Mouse (Mus musculus) heart, adult 2 months (tissue): ENCODE data around the gene Stab1. TPM values are rescaled to one million over a fixed set of nuclear protein-coding genes. Genes with fewer than 3 reads are reported as not detected.

ENCODE experiments used
- DNase-seq, 2 experiments: peaks; one replicate each; pipeline ENCODE4 v3.0.0; 2021
- H3K27ac ChIP-seq: fragments of 200-600 bp; 2 replicates; pipeline ENCODE4 v1.8.1; 2022
- H3K27me3 ChIP-seq: fragments of 200-500 bp; 2 replicates; pipeline ENCODE4 v1.6.1; 2012; ENCODE audit warnings: mild to moderate bottlenecking, low read length, inconsistent platforms, mixed read lengths; ENCODE audit not compliant: control insufficient read depth, insufficient read depth
- H3K36me3 ChIP-seq: fragments of 200-500 bp; 2 replicates; pipeline ENCODE4 v1.6.1; 2012; ENCODE audit warnings: low read length, inconsistent platforms; ENCODE audit not compliant: control insufficient read depth, insufficient read depth
- H3K4me1 ChIP-seq: fragments of 200-500 bp; 2 replicates; pipeline ENCODE4 v1.6.1; 2011; ENCODE audit warnings: low read length; ENCODE audit not compliant: control insufficient read depth, insufficient read depth
- H3K4me3 ChIP-seq: fragments of 200-600 bp; 2 replicates; pipeline ENCODE4 v1.8.1; 2022
- H3K79me2 ChIP-seq: fragments of 200-500 bp; replicated peaks from 2 replicates; pipeline ENCODE4 v1.6.1; 2012; ENCODE audit warnings: mild to moderate bottlenecking, inconsistent platforms, low read length, moderate library complexity, mixed read lengths; ENCODE audit not compliant: control insufficient read depth, insufficient read depth
- H3K9ac ChIP-seq: fragments of 200-500 bp; 2 replicates; pipeline ENCODE4 v1.6.1; 2012; ENCODE audit warnings: low read depth, mild to moderate bottlenecking, control low read depth, inconsistent platforms, low read length, mixed read lengths
- CTCF ChIP-seq: fragments of 200-600 bp; IDR thresholded peaks from 2 replicates; pipeline ENCODE4 v1.8.1; 2022; ENCODE audit warnings: antibody characterized with exemption, mild to moderate bottlenecking, moderate library complexity
- EP300 ChIP-seq: fragments of 200-500 bp; IDR thresholded peaks from 2 replicates; pipeline ENCODE4 v1.6.1; 2011; ENCODE audit warnings: low read depth, low read length, control low read depth; ENCODE audit not compliant: insufficient read depth
- POLR2A ChIP-seq: fragments of 200-500 bp; IDR thresholded peaks from 2 replicates; pipeline ENCODE4 v1.6.1; 2011; ENCODE audit warnings: mild to moderate bottlenecking, low read depth, low read length, control low read depth; ENCODE audit not compliant: insufficient read depth
- WGBS: fragments of 180-500 bp; shearing (Covaris S2); methylation state at CpG from one replicate; pipeline ENCODE4 v1.1.7; 2018; 5-methylcytosine and 5-hydroxymethylcytosine counted together
- intact Hi-C: fragments of 180-260 bp; cut with DNase I; formaldehyde crosslinking; loops from one replicate; pipeline ENCODE4 v1.15.1; 2025
- polyA plus RNA-seq: library from polyadenylated mRNA; depleted of rRNA; stranded (reverse); fragments of >200 nt; gene quantifications from 2 replicates; pipeline ENCODE4 v1.2.3, GENCODE M21; 2012
- total RNA-seq, 2 experiments: library from RNA; stranded (reverse); gene quantifications; 2 replicates each; pipeline ENCODE4 v1.2.3; 2021

Stab1 gene
- total and polyA plus RNA-seq, 3 experiments, result 64.2 to 77.0 (median 65.0) TPM

GRCm38 (mm10) chr14:31213868-31214267 lies 45.4 kb upstream of the Stab1 start:
- H3K4me1 ChIP-seq, result peaks cover 7% of the 10 kb centered on the region
- H3K36me3 ChIP-seq, result no peaks in the 10 kb centered on the region
- H3K4me3 ChIP-seq, result no peak overlapping the region
- DNase-seq, result peak; percentile 33 to 49
- no peaks in the 10 kb centered on the region for H3K79me2 ChIP-seq
- no peak overlapping the region; the same call in 1 of the 2 replicates for H3K27ac ChIP-seq
- WGBS, result 61% methylated on average over 8 of the region's 8 CpGs
- intact Hi-C loops, result no loop called here
- H3K9ac ChIP-seq, result no peak overlapping the region
- 0 out of 2 replicates have a peak, but pooled peaks have one; percentile 8 for TF ChIP-seq EP300
- no peak for TF ChIP-seq CTCF
- TF ChIP-seq POLR2A, result peak; percentile 42
- no peaks in the 10 kb centered on the region for H3K27me3 ChIP-seq

GRCm38 (mm10) chr14:31212499-31212898 lies 44.1 kb upstream of the Stab1 start:
- H3K27ac ChIP-seq, result peak overlapping the region; percentile 23; the same call in 1 of the 2 replicates
- DNase-seq, result no peak
- peaks cover 6% of the 10 kb centered on the region for H3K4me1 ChIP-seq
- no peaks in the 10 kb centered on the region for H3K27me3 ChIP-seq
- no peaks in the 10 kb centered on the region for H3K79me2 ChIP-seq
- TF ChIP-seq POLR2A, result peak; percentile 26
- no peak for TF ChIP-seq CTCF
- 63% methylated on average over 3 of the region's 3 CpGs for WGBS
- intact Hi-C loops, result no loop called here
- H3K9ac ChIP-seq, result no peak overlapping the region
- no peaks in the 10 kb centered on the region for H3K36me3 ChIP-seq
- H3K4me3 ChIP-seq, result no peak overlapping the region

- Histone ChIP-seq H3K27ac (peak overlapping the region; percentile 23; the same call in 1 of the 2 replicates), H3K4me3 (no peak overlapping the region), H3K9ac (no peak overlapping the region), H3K4me1 (peaks cover 6% of the 10 kb centered on the region), H3K27me3 (no peaks in the 10 kb centered on the region), H3K79me2 (no peaks in the 10 kb centered on the region), H3K36me3 (no peaks in the 10 kb centered on the region)
- intact Hi-C loops, result no loop called here
- TF ChIP-seq CTCF (no peak), EP300 (no peak), POLR2A (peak; percentile 16)
- DNase-seq, result no peak
- 77% methylated on average over 6 of the region's 6 CpGs for WGBS
Observed at GRCm38 (mm10) chr14:31211854-31212253, 43.4 kb upstream of the Stab1 start.

- TF ChIP-seq CTCF (no peak), EP300 (peak; percentile 65; the same call in 1 of the 2 replicates), POLR2A (peak; percentile 82)
- H3K79me2 ChIP-seq, result no peaks in the 10 kb centered on the region
- H3K4me1 ChIP-seq, result peaks cover 6% of the 10 kb centered on the region
- intact Hi-C loops, result loop anchor here (5.0 kb wide), 1 partner anchor 128 kb away; the partner anchor contains the start of gene Capn7
- peak overlapping the region; percentile 78 for H3K9ac ChIP-seq
- peak overlapping the region; percentile 98 for H3K27ac ChIP-seq
- H3K27me3 ChIP-seq, result no peaks in the 10 kb centered on the region
- no peaks in the 10 kb centered on the region; the same call in 1 of the 2 replicates for H3K36me3 ChIP-seq
- 57% methylated on average over 4 of the region's 4 CpGs for WGBS
- H3K4me3 ChIP-seq, result peak overlapping the region; percentile 44
- peak; percentile 59 to 81 for DNase-seq
Observed at GRCm38 (mm10) chr14:31209133-31209557, 40.7 kb upstream of the Stab1 start.

- 69% methylated on average over 2 of the region's 2 CpGs for WGBS
Observed at GRCm38 (mm10) chr14:31208084-31208483, 39.6 kb upstream of the Stab1 start, which contains the start of gene Tnnc1. TSS of gene Tnnc1 (plus strand) at chr14:31208312.

GRCm38 (mm10) chr14:31207070-31207830 lies 38.8 kb upstream of the Stab1 start:
- intact Hi-C loops, result loop anchor here (5.0 kb wide), 1 partner anchor 130 kb away; the partner anchor contains the start of gene Capn7
- peak overlapping the region; percentile 67 for H3K4me3 ChIP-seq
- TF ChIP-seq POLR2A (no peak), CTCF (no peak), EP300 (no peak)
- peak overlapping the region; percentile 98 for H3K27ac ChIP-seq
- peaks cover 6% of the 10 kb centered on the region for H3K4me1 ChIP-seq
- 56% methylated on average over 13 of the region's 13 CpGs for WGBS
- no peaks in the 10 kb centered on the region for H3K27me3 ChIP-seq
- peak overlapping the region; percentile 75 for H3K9ac ChIP-seq
- peak; percentile 42 to 54 for DNase-seq
- H3K79me2 ChIP-seq, result no peaks in the 10 kb centered on the region
- H3K36me3 ChIP-seq, result peaks cover 3% of the 10 kb centered on the region

More at GRCm38 (mm10) chr14:31208084-31208483, 39.6 kb upstream of the Stab1 start, which contains the start of gene Tnnc1:
- peak within 1 kb of the TSS; percentile 78 for H3K9ac ChIP-seq
- H3K4me1 ChIP-seq, result peaks cover 6% of the 10 kb centered on the region
- H3K27me3 ChIP-seq, result no peaks in the 10 kb centered on the region
- peaks cover 3% of the 10 kb centered on the region for H3K36me3 ChIP-seq
- no peaks in the 10 kb centered on the region for H3K79me2 ChIP-seq
- peak within 1 kb of the TSS; percentile 98 for H3K27ac ChIP-seq
- intact Hi-C loops, result loop anchor here (5.0 kb wide), 1 partner anchor 129 kb away; the partner anchor contains the start of gene Capn7
- peak within 1 kb of the TSS; percentile 67 for H3K4me3 ChIP-seq
- TF ChIP-seq CTCF, result no peak
- peak; percentile 95 for TF ChIP-seq POLR2A
- peak; percentile 88 for TF ChIP-seq EP300
- peak; percentile 67 to 74 for DNase-seq
